Mouse (Mus musculus) kidney, postnatal 14 days (tissue): Measurements from ENCODE around the gene AU022751.
"Not testable (repeated sequence)": the region's sequence is repeated elsewhere in the genome, so short reads cannot be mapped to it uniquely, and the experiment has no call there.

Experiments used
- DNase-seq: peaks from one replicate; pipeline ENCODE4 v3.0.0; 2022; ENCODE audit warnings: mixed read lengths

Gene AU022751

DNA sequence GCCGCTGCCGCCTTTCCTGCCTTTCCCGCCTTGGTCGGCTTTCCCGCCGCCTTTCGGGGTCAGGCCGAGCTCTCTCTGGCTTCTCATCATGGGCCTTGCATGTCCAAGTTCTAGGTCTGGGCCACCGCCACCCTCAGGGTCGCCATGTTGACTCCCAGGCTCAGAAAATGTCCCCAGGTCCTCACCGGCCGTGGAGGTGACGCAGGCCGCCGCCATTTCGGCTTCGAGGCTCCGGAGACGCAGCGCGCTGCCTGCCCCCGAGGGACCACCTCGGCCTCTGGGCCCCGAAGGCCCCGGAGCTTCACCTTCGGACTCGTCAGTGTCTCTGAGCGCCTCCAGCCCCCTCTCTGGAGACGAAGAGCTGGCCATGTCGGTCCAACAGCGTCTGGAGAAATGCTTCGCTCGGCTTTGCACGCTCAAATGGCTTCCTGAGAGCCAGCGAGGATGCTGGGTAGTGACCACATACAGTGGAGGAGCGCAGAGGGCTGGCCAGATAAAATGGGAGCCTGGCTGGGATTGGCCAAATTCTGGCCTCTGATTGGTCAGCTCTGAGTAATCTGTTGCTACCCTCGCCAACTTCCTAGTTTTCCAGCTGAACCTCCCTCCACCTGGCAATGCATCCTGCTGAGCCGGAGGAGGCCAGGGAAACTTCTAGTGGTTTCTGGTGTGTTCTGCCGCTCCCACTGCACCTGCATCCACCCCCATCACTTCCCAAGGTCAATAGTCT is at the start of gene AU022751:
Gene AU022751 (minus strand): TSS at position 466 of the 727 bp plus-strand sequence.
- no peak for DNase-seq

DNA sequence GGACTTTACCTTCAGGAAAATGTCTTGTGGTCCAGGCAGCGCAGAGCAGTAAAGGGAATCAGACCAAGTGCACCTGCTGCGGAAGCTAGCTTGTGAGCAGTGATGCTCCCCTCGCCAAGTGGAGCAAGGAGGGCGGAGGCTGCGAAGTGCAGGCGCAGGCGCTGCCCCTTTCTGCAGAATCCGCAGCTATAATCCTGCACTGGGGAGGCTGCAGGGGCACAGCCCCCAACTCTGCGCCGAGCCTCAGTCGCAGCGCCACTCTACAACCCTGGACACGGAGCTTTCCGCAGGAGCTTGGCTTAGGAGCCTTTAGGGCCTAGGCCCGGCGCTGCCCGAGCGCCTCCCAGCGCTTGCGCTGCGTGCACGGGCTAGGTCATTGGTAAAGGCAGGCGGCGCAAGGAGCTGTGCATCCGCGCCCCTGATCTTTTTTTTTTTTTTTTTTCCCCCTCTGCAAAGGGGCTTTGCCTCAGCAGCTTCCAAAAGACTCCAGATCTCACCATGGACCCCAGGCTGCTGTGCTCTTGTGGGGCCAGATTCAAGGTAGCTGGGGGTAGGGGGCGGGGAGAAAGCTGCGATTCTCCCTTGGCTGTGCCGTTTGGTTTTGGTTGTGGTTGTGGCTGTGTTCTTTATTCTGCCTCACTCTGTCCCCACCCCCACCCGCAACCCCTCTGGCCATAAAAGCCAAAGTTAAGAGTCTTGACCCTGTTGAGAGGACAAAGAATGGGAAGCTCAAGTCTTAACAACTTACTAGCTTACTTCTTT is 9.0 kb upstream of the AU022751 start:
- peak; percentile 2 for DNase-seq

DNA sequence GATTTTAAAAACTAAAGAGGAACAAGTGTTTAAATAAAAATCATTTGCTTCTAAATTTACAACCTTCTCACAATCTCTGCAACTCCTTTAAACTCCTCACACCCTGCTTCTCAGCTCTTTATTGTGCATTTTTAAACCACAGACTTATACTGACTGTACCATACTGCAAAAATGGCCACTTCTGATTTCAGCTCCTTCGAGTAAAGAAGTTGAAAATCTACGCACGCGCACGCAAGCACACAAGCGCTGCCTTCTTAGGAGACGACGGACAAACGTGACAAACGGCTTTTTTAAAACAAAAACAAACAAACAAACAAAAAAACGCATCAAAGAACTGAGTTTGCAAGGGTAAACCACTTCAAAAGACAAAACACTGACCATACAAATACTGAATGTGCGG is 8.3 kb upstream of the AU022751 start:
- DNase-seq = no peak

DNA sequence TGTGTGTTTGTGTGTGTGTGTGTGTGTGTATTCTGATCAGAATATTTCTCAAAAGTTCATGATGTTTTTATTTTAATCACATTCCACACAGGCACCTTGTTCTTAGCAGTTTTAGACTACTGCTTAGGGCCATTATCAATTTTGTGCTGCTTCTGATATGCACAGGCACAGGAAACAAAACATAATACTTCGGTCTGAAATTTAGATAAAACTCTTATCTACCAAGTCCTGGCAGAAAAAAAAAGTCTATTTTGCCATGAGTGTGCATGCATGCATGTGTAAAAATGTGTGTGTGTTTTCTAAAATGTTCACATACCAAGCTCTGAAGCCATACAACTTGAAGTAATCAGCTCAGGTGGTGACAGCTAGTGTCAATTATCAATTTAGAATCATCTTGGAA is 21.7 kb downstream of the AU022751 start:
- DNase-seq = no peak

DNA sequence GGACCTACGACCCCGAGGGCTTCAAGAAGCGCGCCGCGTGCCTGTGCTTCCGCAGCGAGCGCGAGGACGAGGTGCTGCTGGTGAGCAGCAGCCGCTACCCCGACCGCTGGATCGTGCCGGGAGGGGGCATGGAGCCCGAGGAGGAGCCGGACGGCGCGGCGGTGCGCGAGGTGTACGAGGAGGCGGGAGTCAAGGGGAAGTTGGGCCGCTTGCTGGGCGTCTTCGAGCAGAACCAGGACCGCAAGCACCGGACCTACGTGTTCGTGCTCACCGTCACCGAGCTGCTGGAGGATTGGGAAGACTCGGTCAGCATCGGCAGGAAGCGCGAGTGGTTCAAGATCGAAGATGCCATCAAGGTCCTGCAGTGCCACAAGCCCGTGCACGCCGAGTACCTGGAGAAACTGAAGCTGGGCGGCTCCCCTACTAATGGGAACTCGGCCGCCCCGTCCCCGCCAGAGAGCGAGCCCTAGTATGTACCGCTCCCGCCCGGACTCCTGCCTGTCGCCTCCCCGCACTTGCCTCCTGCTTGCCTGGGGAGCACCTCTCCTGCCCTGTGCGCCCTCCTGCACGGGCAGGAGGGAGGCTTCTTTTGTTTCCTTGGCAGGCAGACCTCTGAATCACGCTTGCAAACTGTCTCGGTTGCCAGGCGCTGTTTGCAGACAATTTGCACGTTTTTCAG is 35.1 kb downstream of the AU022751 start:
- not testable (repeated sequence) for DNase-seq

DNA sequence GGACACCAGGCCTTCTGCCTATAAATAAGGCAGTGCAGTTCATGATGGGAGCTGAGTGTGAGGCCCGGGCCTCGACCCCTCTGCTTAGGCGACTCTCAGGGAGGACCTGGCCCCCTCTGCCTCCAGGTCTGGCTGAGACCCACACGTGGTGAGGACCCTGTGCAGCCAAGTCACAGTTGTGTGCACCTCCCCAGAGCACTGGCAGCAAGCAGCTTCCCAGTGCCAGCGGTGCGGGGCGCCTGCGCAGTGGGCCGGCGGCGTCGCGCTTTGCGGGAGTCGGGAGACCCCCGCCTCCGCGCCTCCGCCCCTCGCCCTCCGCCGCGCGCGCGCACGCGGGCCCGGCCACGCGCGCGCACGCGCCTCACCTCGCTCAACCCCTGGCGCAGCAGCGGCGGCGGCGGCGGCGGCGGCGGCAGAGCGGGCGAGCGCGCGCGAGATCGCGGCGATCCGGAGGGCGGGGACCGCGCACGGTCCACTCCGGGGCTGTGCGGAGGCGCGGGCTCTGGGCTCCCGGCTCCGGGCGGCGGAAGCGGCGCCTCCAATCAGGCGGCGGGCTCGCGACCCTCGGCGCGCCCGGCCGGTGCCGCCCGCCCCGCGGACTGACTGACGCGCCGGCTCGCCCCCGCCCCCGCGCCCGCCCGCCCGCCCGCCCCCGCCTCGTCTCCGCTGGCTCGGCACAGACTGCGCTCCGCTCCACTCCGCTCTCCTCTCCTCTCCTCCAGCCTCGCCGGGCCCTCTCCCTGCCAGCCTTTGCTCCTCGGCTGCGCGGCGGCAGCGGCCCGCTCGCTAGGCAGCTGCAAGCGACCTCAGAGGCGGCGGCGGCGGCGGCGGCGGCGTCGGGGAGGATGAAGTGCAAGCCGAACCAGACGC is 35.9 kb downstream of the AU022751 start, which contains the start of gene Nudt11:
Gene Nudt11 (plus strand): TSS at position 388 of the 870 bp plus-strand sequence.
- DNase-seq = peak; percentile 20
